Mouse (Mus musculus) heart, embryonic 10.5 days (tissue): ENCODE measurements around the gene Eif2b2. TPM values are rescaled to one million over a fixed set of nuclear protein-coding genes. Genes with fewer than 3 reads are reported as not detected.

ENCODE experiments used
- DNase-seq: peaks from one replicate; pipeline ENCODE4 v3.0.0-alpha.2; 2017; ENCODE audit warnings: low spot score
- H3K27ac ChIP-seq: fragments of 300-500 bp; sonication (generic); 2 replicates; pipeline ENCODE4 v1.5.1; 2016; ENCODE audit warnings: mild to moderate bottlenecking
- H3K27me3 ChIP-seq: fragments of 300-500 bp; sonication (generic); 2 replicates; pipeline ENCODE4 v1.6.1; 2016; ENCODE audit warnings: mild to moderate bottlenecking; ENCODE audit not compliant: poor library complexity, insufficient read depth, severe bottlenecking
- H3K36me3 ChIP-seq: fragments of 300-500 bp; sonication (generic); 2 replicates; pipeline ENCODE4 v1.6.1; 2016; ENCODE audit warnings: mild to moderate bottlenecking, moderate library complexity
- H3K4me1 ChIP-seq: fragments of 300-500 bp; sonication (generic); 2 replicates; pipeline ENCODE4 v1.6.1; 2016; ENCODE audit warnings: mild to moderate bottlenecking
- H3K4me3 ChIP-seq: fragments of 300-500 bp; sonication (generic); 2 replicates; pipeline ENCODE4 v1.5.1; 2016; ENCODE audit warnings: mild to moderate bottlenecking, moderate library complexity
- H3K9me3 ChIP-seq: fragments of 300-500 bp; sonication (generic); 2 replicates; pipeline ENCODE4 v1.6.1; 2016; ENCODE audit warnings: mild to moderate bottlenecking, moderate library complexity
- WGBS: fragments of 180-500 bp; shearing (Covaris S2); methylation state at CpG from one replicate; pipeline ENCODE4 v1.1.7; 2016; 5-methylcytosine and 5-hydroxymethylcytosine counted together
- polyA plus RNA-seq: library from polyadenylated mRNA; unstranded; fragments of >200 nt; fragmentation: Nextera tagmentation; extraction: Ambion mirVana; gene quantifications from 2 replicates; pipeline ENCODE4 v1.2.1, GENCODE M21; 2016

Eif2b2 gene
- polyA plus RNA-seq, 1 experiment from 2014 or later: 91.3 TPM

DNA sequence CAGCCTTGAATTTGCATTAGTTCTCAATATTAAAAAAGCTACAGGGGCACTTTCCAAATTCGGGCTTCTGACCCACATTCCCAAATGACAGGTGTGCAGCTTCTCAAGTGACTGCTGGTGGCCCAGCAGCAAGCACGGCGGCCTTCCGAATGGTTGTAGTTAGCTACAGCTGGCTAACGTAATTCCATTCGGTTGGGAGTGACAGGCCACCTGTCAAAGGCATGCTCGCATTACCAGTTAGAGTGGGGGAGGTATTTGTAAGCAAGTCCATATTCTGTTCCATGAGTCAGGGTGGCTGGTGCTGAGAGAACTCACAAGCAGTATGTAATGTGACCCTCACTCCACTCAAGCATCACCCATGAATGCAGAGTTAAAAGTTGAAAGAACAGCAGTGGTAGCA is 7.9 kb downstream of the Eif2b2 start:
- no peaks in the 10 kb centered on the region for H3K9me3 ChIP-seq
- H3K4me3 ChIP-seq: no peak overlapping the region
- DNase-seq: no peak
- H3K27me3 ChIP-seq: no peaks in the 10 kb centered on the region
- 45% methylated on average over 7 of the region's 7 CpGs for WGBS
- H3K27ac ChIP-seq: no peak overlapping the region
- H3K4me1 ChIP-seq: peaks cover 20% of the 10 kb centered on the region
- peaks cover 50% of the 10 kb centered on the region for H3K36me3 ChIP-seq

DNA sequence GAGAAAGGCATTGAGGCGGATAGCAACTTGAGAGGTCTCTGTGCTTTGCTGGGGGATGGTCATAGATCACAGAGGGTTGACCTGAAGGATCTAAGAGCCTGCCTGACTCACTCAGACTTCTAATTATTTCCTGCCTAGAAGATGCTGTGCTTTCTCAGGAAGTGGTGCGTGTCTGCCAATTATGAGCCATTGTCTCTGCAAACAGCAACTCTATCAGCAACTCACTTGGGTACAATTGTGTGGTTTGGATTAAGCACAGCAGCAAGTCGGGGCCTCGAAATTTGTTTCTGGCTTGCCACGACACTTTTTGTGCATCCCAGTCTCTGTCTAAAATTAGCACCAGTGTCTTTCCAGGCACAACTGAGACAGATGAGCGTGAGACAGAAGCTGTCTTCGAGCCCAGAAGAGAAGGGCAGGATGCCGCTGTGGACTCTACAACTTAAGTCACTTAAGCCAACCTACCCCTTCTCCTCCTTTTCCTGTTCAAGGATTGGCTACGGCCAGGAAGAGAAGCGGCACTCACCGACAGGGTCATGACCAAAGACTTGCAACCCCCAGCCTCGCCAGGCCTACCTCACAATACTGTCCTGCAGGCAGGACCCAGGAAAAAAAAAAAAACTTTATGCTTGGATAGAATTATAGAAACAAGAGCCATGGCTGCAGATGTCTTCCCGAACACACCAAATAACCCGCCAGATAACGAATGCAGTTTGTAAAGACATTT is 8.8 kb downstream of the Eif2b2 start:
- WGBS: 48% methylated on average over 15 of the region's 15 CpGs
- DNase-seq: no peak
- no peaks in the 10 kb centered on the region for H3K27me3 ChIP-seq
- H3K27ac ChIP-seq: peak overlapping the region; percentile 39
- H3K4me3 ChIP-seq: no peak overlapping the region
- H3K36me3 ChIP-seq: peaks cover 42% of the 10 kb centered on the region
- H3K4me1 ChIP-seq: peaks cover 20% of the 10 kb centered on the region
- no peaks in the 10 kb centered on the region for H3K9me3 ChIP-seq

DNA sequence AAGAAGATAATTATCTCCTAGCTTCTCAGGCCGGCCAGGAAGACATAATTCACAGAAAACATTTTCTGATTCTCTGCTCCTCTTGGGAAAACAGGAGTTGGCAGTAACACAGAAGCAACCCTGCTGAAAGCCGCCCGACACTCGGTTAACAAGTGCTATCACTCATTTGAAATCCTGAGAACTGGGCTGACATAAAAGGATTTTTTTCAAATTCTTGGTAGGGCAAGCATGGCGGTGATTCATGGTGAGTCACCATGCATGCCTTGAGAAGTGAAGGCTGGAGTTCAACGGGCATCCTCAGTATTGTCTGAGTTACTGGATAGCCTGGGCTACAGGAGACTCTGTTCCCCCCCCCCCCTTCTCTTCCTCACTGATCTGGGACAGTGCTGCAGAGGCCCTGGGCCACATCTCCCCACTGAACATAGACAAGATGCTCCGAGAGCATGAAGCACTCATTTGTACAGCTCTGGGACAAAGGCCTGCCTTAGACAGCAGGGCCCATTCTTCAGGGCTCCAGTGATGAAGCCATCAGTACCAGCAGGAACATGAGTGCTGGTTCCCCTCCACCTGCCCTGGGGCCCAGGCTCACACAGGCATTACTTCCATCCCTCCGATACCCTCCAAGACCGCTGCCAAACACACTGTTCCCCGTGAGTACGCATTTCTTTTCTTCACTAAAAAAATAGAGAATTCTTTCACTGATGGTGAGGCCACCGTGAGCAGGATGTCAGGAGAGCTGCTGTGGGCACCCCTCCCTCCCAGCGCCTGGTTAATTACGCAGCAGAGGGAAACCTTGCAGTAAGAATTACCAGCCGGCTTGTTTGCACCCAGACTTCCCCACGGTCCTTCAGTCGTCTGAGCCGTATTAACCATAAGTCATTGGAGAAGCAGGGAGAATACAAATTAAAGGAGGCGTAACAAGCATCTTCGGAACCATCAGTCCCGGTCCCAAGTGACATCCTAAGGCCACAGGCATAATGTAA is 14.4 kb downstream of the Eif2b2 start:
- Histone ChIP-seq H3K27me3 (no peaks in the 10 kb centered on the region), H3K4me1 (peaks cover 4% of the 10 kb centered on the region; the same call in 1 of the 2 replicates), H3K27ac (no peak overlapping the region), H3K9me3 (no peaks in the 10 kb centered on the region), H3K4me3 (no peak overlapping the region), H3K36me3 (0 out of 2 replicates have a peak, but pooled peaks cover 2% of the 10 kb centered on the region)
- no peak for DNase-seq
- 82% methylated on average over 21 of the region's 21 CpGs for WGBS

DNA sequence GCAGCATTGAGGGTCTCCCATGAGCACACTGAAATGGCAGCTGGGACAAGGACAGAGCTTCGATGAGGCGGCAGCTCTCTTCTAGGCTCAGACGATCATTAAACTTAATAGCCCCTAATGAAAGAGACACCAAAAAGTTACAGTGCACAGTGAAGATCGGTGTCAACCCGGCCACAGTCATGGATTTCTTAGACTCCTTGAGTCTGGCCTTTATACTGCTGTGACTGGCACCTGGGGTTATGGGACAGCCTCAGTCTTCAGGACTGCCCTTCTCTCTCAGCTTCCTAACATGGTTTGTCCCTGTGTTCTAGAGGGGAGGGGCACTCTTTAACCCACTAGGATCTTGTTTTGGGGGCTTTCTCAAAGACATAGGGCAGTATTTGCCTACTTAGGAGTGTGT is 18.3 kb downstream of the Eif2b2 start:
- no peaks in the 10 kb centered on the region for H3K36me3 ChIP-seq
- no peak overlapping the region for H3K27ac ChIP-seq
- H3K27me3 ChIP-seq: no peaks in the 10 kb centered on the region
- no peaks in the 10 kb centered on the region for H3K9me3 ChIP-seq
- peaks cover 8% of the 10 kb centered on the region for H3K4me1 ChIP-seq
- DNase-seq: no peak
- H3K4me3 ChIP-seq: no peak overlapping the region
- WGBS: 92% methylated on average over 5 of the region's 5 CpGs

DNA sequence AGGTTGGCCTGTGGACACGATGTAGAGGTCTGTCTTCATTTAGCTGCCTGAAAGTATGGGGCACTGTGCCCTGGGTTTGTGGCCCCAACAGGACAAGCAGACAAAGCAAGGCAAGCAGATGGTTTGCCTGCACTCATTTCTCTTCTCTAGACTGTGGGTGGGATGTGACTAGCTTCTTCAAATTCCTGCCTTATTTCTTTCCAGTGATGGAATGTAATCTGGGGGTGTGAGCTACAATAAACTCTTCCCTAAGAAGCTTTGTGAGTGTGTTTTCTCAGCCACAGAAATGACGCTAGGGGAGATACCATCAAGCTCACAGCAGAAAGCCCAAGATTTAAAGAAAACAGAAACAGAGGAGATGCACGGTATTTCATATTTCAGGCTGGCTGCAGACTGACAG is 32.8 kb downstream of the Eif2b2 start:
- Histone ChIP-seq H3K4me3 (no peak overlapping the region), H3K9me3 (no peaks in the 10 kb centered on the region), H3K4me1 (no peaks in the 10 kb centered on the region), H3K36me3 (peaks cover 14% of the 10 kb centered on the region), H3K27me3 (no peaks in the 10 kb centered on the region), H3K27ac (no peak overlapping the region)
- no peak for DNase-seq
- WGBS: 72% methylated on average over 3 of the region's 3 CpGs

DNA sequence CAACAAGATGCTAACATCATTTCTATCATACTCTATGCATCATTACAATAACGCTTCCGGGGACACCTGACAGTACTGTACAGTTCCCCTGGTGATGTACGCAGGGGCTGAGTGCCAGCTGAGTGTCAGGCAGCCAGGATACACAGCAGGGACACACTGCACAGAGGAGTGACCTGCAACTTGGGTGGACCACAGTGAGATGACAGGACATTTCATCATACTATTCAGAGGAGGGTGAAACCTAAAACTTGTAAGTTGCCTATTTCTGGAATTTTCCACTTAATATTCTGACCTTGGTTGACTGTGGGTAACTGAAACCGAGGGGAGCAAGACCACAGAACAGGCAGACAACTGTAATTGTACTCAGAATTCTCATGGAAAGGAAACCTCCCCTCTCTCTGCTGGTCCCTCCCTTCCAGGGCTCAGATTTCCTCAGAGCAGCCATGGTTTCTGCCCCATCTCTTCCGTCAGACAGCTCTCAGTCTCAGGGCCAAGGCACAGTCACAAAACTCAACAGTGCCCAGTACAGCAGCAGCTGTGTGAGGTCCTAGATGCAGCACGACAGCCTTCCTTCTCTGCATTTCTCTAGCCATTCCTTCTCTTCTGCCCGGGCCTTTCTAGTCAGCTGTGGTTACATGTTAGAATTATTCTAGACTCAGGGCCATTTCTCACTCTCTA is 36.9 kb downstream of the Eif2b2 start:
- WGBS: 58% methylated on average over 7 of the region's 7 CpGs
- H3K4me1 ChIP-seq: no peaks in the 10 kb centered on the region
- H3K9me3 ChIP-seq: no peaks in the 10 kb centered on the region
- H3K27me3 ChIP-seq: no peaks in the 10 kb centered on the region
- no peak overlapping the region for H3K4me3 ChIP-seq
- peaks cover 5% of the 10 kb centered on the region; the same call in 1 of the 2 replicates for H3K36me3 ChIP-seq
- DNase-seq: no peak
- H3K27ac ChIP-seq: peak overlapping the region; percentile 69

DNA sequence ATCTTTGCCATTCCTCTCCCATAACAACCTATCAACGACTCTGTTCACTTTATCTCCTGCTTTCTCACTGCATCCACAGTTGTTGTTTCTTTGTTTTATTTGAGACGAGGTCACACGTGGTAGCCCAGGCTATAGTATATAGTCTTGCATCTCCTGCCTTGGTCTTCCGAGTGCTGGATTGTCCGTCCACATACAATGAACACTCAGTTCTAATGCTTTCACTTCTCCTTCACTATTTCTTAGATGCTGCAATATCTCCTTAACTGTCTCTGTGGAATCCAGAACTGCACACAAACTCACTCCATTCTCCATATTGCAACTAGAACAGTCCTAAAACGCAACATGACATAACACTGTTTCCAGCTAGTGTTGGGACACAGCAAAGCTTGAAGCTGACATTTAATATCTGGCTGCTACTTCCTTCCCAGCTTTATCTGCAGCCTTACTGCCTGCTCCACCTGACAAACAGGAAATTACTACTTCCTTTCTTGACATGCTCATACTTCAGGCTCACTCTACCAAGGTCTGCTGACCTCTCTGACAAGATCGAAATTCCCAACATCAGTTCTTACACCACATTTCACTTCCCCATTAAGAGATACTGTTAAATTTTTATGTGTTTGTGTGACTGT is 37.8 kb downstream of the Eif2b2 start:
- DNase-seq: no peak
- Histone ChIP-seq H3K36me3 (peaks cover 5% of the 10 kb centered on the region; the same call in 1 of the 2 replicates), H3K4me1 (no peaks in the 10 kb centered on the region), H3K27me3 (no peaks in the 10 kb centered on the region), H3K4me3 (no peak overlapping the region), H3K27ac (peak overlapping the region; percentile 44; the same call in 1 of the 2 replicates), H3K9me3 (no peaks in the 10 kb centered on the region)
- WGBS: 60% methylated on average over 7 of the region's 7 CpGs

DNA sequence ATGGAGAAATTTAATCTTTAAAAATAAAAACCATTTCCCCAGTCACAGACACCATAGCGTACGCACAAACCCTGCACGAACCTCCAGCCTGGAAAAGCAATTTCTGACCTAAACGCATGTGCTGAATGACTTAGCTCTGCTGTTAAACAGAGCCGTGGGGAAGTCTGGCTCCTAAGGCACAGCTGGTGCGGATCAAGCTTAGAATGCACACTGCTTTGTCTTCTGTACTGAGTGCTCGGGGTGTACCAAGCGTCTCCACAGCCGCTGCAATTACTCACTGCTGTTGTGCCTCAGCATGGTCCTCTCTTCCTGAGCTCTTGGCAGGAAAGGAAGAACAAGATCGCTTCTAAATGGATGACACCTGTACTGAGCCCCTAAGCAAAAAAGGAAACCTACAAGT is 43.2 kb downstream of the Eif2b2 start:
- Histone ChIP-seq H3K27me3 (no peaks in the 10 kb centered on the region), H3K4me1 (no peaks in the 10 kb centered on the region), H3K27ac (no peak overlapping the region), H3K4me3 (no peak overlapping the region), H3K9me3 (no peaks in the 10 kb centered on the region), H3K36me3 (peaks cover 5% of the 10 kb centered on the region; the same call in 1 of the 2 replicates)
- 67% methylated on average over 10 of the region's 10 CpGs for WGBS
- no peak for DNase-seq

DNA sequence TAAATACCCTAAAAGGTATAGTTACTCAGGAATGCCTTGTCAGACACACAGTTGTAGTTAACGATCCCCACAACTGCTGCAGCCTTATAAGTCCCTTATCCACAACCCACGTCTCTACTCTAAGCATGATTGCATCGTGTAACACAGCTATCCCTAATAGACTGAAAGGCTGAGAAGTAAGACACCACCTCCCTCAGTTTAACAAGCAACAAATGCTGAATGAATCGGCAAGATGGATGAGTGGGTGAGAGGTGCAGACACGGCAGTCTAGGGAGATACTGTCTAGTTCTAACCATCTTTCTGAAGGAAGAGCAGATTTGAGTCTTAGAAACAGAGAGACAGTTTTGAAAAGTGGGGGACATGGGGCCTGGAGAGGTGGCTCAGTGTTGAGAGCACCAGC is 43.9 kb downstream of the Eif2b2 start:
- 82% methylated on average over 5 of the region's 5 CpGs for WGBS
- H3K36me3 ChIP-seq: peaks cover 2% of the 10 kb centered on the region; the same call in 1 of the 2 replicates
- H3K27ac ChIP-seq: no peak overlapping the region

DNA sequence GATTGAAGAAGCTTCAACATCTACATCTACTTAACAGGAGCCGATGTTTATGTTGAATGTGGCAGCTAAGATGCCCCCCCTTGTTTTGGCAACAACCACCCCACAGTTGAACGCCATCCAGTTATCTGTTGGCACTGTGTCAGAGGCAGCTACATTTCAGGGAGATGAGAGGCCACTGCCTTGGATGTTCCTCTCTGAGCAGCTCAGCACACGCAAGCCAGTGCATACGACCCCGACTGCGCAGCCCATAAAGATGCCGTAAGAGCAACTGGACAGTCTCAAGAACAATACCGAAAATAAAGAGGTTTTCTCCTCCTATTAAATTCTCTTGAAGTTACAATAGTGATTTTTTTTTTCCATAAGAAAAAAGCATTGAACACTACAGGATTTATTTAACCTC is 45.2 kb downstream of the Eif2b2 start:
- no peak overlapping the region for H3K4me3 ChIP-seq
- no peaks in the 10 kb centered on the region for H3K4me1 ChIP-seq
- no peaks in the 10 kb centered on the region for H3K36me3 ChIP-seq
- WGBS: 84% methylated on average over 8 of the region's 8 CpGs
- no peaks in the 10 kb centered on the region for H3K9me3 ChIP-seq
- H3K27me3 ChIP-seq: no peaks in the 10 kb centered on the region
- no peak overlapping the region for H3K27ac ChIP-seq
- DNase-seq: no peak

More for the DNA sequence above, 43.9 kb downstream of the Eif2b2 start:
- Histone ChIP-seq H3K4me3 (no peak overlapping the region), H3K27me3 (no peaks in the 10 kb centered on the region), H3K4me1 (no peaks in the 10 kb centered on the region), H3K9me3 (no peaks in the 10 kb centered on the region)
- no peak for DNase-seq

DNA sequence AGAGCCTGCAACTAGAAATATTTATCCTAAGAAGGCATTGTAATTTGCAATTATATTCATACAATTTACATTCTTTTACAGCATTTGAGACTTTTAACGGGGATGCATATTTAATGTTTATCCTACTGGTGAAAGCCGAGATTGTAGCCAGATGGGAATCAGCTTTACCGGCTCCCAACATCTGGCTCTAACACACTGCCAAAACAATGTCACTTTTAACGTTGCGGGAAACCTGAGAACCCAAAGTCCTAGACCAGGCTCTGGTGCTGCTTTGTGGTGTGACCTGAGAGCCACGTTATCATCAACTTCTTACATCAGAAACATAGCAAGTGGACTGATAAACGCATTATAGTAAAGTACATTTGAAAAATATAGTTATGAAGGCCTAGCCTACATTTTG is 45.7 kb downstream of the Eif2b2 start:
- no peak overlapping the region for H3K27ac ChIP-seq
- H3K36me3 ChIP-seq: no peaks in the 10 kb centered on the region
- H3K4me3 ChIP-seq: no peak overlapping the region
- 53% methylated on average over 7 of the region's 7 CpGs for WGBS
- H3K4me1 ChIP-seq: 0 out of 2 replicates have a peak, but pooled peaks cover 2% of the 10 kb centered on the region
- no peaks in the 10 kb centered on the region for H3K27me3 ChIP-seq
- H3K9me3 ChIP-seq: no peaks in the 10 kb centered on the region
- no peak for DNase-seq

DNA sequence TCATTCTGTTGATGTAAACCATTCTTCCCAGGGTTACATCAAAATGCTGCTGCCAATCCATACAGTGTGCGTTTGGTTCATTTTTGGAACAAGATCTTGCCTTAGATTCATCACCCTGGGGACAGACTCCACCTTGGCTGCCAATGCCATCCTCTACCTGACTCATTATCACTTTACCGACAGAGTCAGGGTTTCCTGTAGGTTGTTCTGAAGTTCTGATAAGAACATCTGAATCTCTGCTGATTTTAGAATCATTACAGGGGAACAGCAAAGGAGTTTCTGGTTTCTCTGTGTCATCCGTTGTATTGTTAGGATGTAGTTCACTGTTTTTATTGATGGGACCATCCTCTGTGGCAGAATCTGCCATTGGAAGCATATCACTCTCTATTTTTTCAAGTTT is 47.0 kb downstream of the Eif2b2 start:
- 0 out of 2 replicates have a peak, but pooled peaks cover 9% of the 10 kb centered on the region for H3K4me1 ChIP-seq
- no peak overlapping the region for H3K27ac ChIP-seq
- WGBS: 80% methylated on average over 3 of the region's 3 CpGs
- H3K36me3 ChIP-seq: no peaks in the 10 kb centered on the region
- H3K27me3 ChIP-seq: no peaks in the 10 kb centered on the region
- no peak overlapping the region for H3K4me3 ChIP-seq
- H3K9me3 ChIP-seq: no peaks in the 10 kb centered on the region
- DNase-seq: no peak
